Mouse (Mus musculus): Measurements from ENCODE around the gene Mrps14. TPM values are rescaled to one million over a fixed set of nuclear protein-coding genes. Genes with fewer than 3 reads are reported as not detected.

Mrps14 gene
- polyA plus RNA-seq, 1 experiment from 2014 or later = 145 TPM

- 96% methylated on average over 2 of the region's 2 CpGs for WGBS
- Histone ChIP-seq H3K4me2 (replicated peaks) (no peak overlapping the region), H3K4me1 (replicated peaks; ENCODE audit: control insufficient read depth, insufficient read depth, low read length) (no peaks in the 10 kb centered on the region), H3K27me3 (ENCODE audit: control insufficient read depth, insufficient read depth, low read length) (no peaks in the 10 kb centered on the region), H3K27ac (no peak overlapping the region), H3K9ac (no peak overlapping the region), H3K4me3 (replicated peaks; ENCODE audit: low read length) (no peak overlapping the region), H3K36me3 (replicated peaks; ENCODE audit: control insufficient read depth, insufficient read depth) (0 out of 2 replicates have a peak, but pooled peaks cover 4% of the 10 kb centered on the region), H3K9me3 (ENCODE audit: control insufficient read depth, low read length) (no peaks in the 10 kb centered on the region)
- DNase-seq (ENCODE audit: low spot score) (no peak), ATAC-seq (ENCODE audit: low FRiP score) (no peak)
Measured at GRCm38 (mm10) chr1:160240091-160240490, 45.1 kb downstream of the Mrps14 start.

GRCm38 (mm10) chr1:160244689-160245088 is 49.7 kb downstream of the Mrps14 start:
- H3K27me3 ChIP-seq (ENCODE audit: control insufficient read depth, insufficient read depth, low read length) = no peaks in the 10 kb centered on the region
- H3K4me1 ChIP-seq (replicated peaks; ENCODE audit: control insufficient read depth, insufficient read depth, low read length) = no peaks in the 10 kb centered on the region
- no peak for DNase-seq (ENCODE audit: low spot score)
- ATAC-seq (ENCODE audit: low FRiP score) = no peak
- H3K4me2 ChIP-seq (replicated peaks) = no peak overlapping the region
- H3K9ac ChIP-seq = no peak overlapping the region
- 91% methylated on average over 5 of the region's 5 CpGs for WGBS
- no peak overlapping the region for H3K27ac ChIP-seq
- no peak overlapping the region for H3K4me3 ChIP-seq (replicated peaks; ENCODE audit: low read length)
- no peaks in the 10 kb centered on the region for H3K9me3 ChIP-seq (ENCODE audit: control insufficient read depth, low read length)
- no peaks in the 10 kb centered on the region for H3K36me3 ChIP-seq (replicated peaks; ENCODE audit: control insufficient read depth, insufficient read depth)

- WGBS = 88% methylated on average over 2 of the region's 2 CpGs
- Histone ChIP-seq H3K9ac (no peak overlapping the region), H3K27ac (no peak overlapping the region), H3K4me2 (replicated peaks) (no peak overlapping the region), H3K27me3 (ENCODE audit: control insufficient read depth, insufficient read depth, low read length) (no peaks in the 10 kb centered on the region), H3K9me3 (ENCODE audit: control insufficient read depth, low read length) (no peaks in the 10 kb centered on the region), H3K36me3 (replicated peaks; ENCODE audit: control insufficient read depth, insufficient read depth) (no peaks in the 10 kb centered on the region), H3K4me3 (replicated peaks; ENCODE audit: low read length) (no peak overlapping the region), H3K4me1 (replicated peaks; ENCODE audit: control insufficient read depth, insufficient read depth, low read length) (no peaks in the 10 kb centered on the region)
- DNase-seq (ENCODE audit: low spot score) = no peak
- ATAC-seq (ENCODE audit: low FRiP score) = no peak
Measured at GRCm38 (mm10) chr1:160245954-160246353, 50.9 kb downstream of the Mrps14 start.

- H3K9ac ChIP-seq = no peak overlapping the region
- DNase-seq (ENCODE audit: low spot score) = no peak
- 80% methylated on average over 4 of the region's 4 CpGs for WGBS
- no peak overlapping the region for H3K4me2 ChIP-seq (replicated peaks)
- ATAC-seq (ENCODE audit: low FRiP score) = no peak; the same call in 1 of the 2 replicates
- no peaks in the 10 kb centered on the region for H3K36me3 ChIP-seq (replicated peaks; ENCODE audit: control insufficient read depth, insufficient read depth)
- H3K27me3 ChIP-seq (ENCODE audit: control insufficient read depth, insufficient read depth, low read length) = no peaks in the 10 kb centered on the region
- no peak overlapping the region for H3K27ac ChIP-seq
- no peak overlapping the region for H3K4me3 ChIP-seq (replicated peaks; ENCODE audit: low read length)
- no peaks in the 10 kb centered on the region for H3K4me1 ChIP-seq (replicated peaks; ENCODE audit: control insufficient read depth, insufficient read depth, low read length)
- no peaks in the 10 kb centered on the region for H3K9me3 ChIP-seq (ENCODE audit: control insufficient read depth, low read length)
Measured at GRCm38 (mm10) chr1:160246844-160247243, 51.8 kb downstream of the Mrps14 start.

GRCm38 (mm10) chr1:160247473-160247872 is 52.5 kb downstream of the Mrps14 start:
- Histone ChIP-seq H3K4me3 (replicated peaks; ENCODE audit: low read length) (no peak overlapping the region), H3K4me1 (replicated peaks; ENCODE audit: control insufficient read depth, insufficient read depth, low read length) (no peaks in the 10 kb centered on the region), H3K36me3 (replicated peaks; ENCODE audit: control insufficient read depth, insufficient read depth) (no peaks in the 10 kb centered on the region), H3K4me2 (replicated peaks) (no peak overlapping the region), H3K9me3 (ENCODE audit: control insufficient read depth, low read length) (no peaks in the 10 kb centered on the region), H3K27me3 (ENCODE audit: control insufficient read depth, insufficient read depth, low read length) (no peaks in the 10 kb centered on the region), H3K27ac (no peak overlapping the region), H3K9ac (no peak overlapping the region)
- 87% methylated on average over 9 of the region's 9 CpGs for WGBS
- no peak for DNase-seq (ENCODE audit: low spot score)
- no peak for ATAC-seq (ENCODE audit: low FRiP score)

- Histone ChIP-seq H3K27ac (no peak overlapping the region), H3K36me3 (replicated peaks; ENCODE audit: control insufficient read depth, insufficient read depth) (no peaks in the 10 kb centered on the region), H3K27me3 (ENCODE audit: control insufficient read depth, insufficient read depth, low read length) (no peaks in the 10 kb centered on the region), H3K9me3 (ENCODE audit: control insufficient read depth, low read length) (no peaks in the 10 kb centered on the region), H3K4me3 (replicated peaks; ENCODE audit: low read length) (no peak overlapping the region), H3K9ac (no peak overlapping the region), H3K4me1 (replicated peaks; ENCODE audit: control insufficient read depth, insufficient read depth, low read length) (no peaks in the 10 kb centered on the region), H3K4me2 (replicated peaks) (no peak overlapping the region)
- 89% methylated on average over 3 of the region's 3 CpGs for WGBS
- no peak for DNase-seq (ENCODE audit: low spot score)
- ATAC-seq (ENCODE audit: low FRiP score) = no peak
Measured at GRCm38 (mm10) chr1:160249786-160250185, 54.8 kb downstream of the Mrps14 start.

- no peak for DNase-seq (ENCODE audit: low spot score)
- H3K9ac ChIP-seq = no peak overlapping the region
- peaks cover 4% of the 10 kb centered on the region; the same call in 1 of the 2 replicates for H3K36me3 ChIP-seq (replicated peaks; ENCODE audit: control insufficient read depth, insufficient read depth)
- no peak overlapping the region for H3K27ac ChIP-seq
- H3K27me3 ChIP-seq (ENCODE audit: control insufficient read depth, insufficient read depth, low read length) = no peaks in the 10 kb centered on the region
- no peak for ATAC-seq (ENCODE audit: low FRiP score)
- H3K9me3 ChIP-seq (ENCODE audit: control insufficient read depth, low read length) = no peaks in the 10 kb centered on the region
- H3K4me2 ChIP-seq (replicated peaks) = no peak overlapping the region
- 74% methylated on average over 4 of the region's 4 CpGs for WGBS
- H3K4me3 ChIP-seq (replicated peaks; ENCODE audit: low read length) = no peak overlapping the region
- H3K4me1 ChIP-seq (replicated peaks; ENCODE audit: control insufficient read depth, insufficient read depth, low read length) = no peaks in the 10 kb centered on the region
Measured at GRCm38 (mm10) chr1:160250782-160251181, 55.8 kb downstream of the Mrps14 start.

- Histone ChIP-seq H3K27ac (no peak overlapping the region), H3K4me1 (replicated peaks; ENCODE audit: control insufficient read depth, insufficient read depth, low read length) (no peaks in the 10 kb centered on the region), H3K36me3 (replicated peaks; ENCODE audit: control insufficient read depth, insufficient read depth) (peaks cover 8% of the 10 kb centered on the region; the same call in 1 of the 2 replicates), H3K4me2 (replicated peaks) (no peak overlapping the region), H3K9ac (no peak overlapping the region), H3K9me3 (ENCODE audit: control insufficient read depth, low read length) (no peaks in the 10 kb centered on the region), H3K4me3 (replicated peaks; ENCODE audit: low read length) (no peak overlapping the region), H3K27me3 (ENCODE audit: control insufficient read depth, insufficient read depth, low read length) (no peaks in the 10 kb centered on the region)
- ATAC-seq (ENCODE audit: low FRiP score) (no peak), DNase-seq (ENCODE audit: low spot score) (no peak)
- 84% methylated on average over 5 of the region's 5 CpGs for whole genome bisulfite sequencing
Measured at GRCm38 (mm10) chr1:160251388-160252007, 56.5 kb downstream of the Mrps14 start.
